Mouse (Mus musculus): ENCODE measurements around the gene Bub3. TPM values are rescaled to one million over a fixed set of nuclear protein-coding genes. Genes with fewer than 3 reads are reported as not detected.

The Bub3 gene
- total RNA-seq, 2 experiments from 2014 or later: 32.5 to 32.8 TPM

Other genes with a start within 250 kb of the Bub3 start
- under 1 TPM; 0.18 to 0.45 TPM for gene Cuzd1, start 237.9 kb upstream of the Bub3 start, total RNA-seq (2021)
- not detected for gene Fam24b, start 230.7 kb upstream of the Bub3 start, total RNA-seq (2021)
- not detected for gene Fam24a, start 226.4 kb upstream of the Bub3 start, total RNA-seq (2021)
- 10 to 100 TPM; 10.9 to 11.0 TPM for gene 2310057M21Rik, start 197.5 kb upstream of the Bub3 start, total RNA-seq (2021)
- gene Pstk, start 189.1 kb upstream of the Bub3 start, total RNA-seq (2021): 10 to 100 TPM; 43.3 to 50.5 TPM
- gene Ikzf5, start 149.7 kb upstream of the Bub3 start, total RNA-seq (2021): 10 to 100 TPM; 33.5 to 37.8 TPM
- 100 to 1,000 TPM; 166 to 170 TPM for gene Acadsb, start 149.6 kb upstream of the Bub3 start, total RNA-seq (2021)
- gene Hmx3, start 17.4 kb upstream of the Bub3 start, total RNA-seq (2021): not detected
- not detected for gene Hmx2, start 11.4 kb upstream of the Bub3 start, total RNA-seq (2021)